Mouse (Mus musculus): ENCODE data around the gene Dlx1. TPM values are rescaled to one million over a fixed set of nuclear protein-coding genes. Genes with fewer than 3 reads are reported as not detected.

The Dlx1 gene
- polyA plus RNA-seq, 1 experiment from 2014 or later: 31.5 TPM

DNA sequence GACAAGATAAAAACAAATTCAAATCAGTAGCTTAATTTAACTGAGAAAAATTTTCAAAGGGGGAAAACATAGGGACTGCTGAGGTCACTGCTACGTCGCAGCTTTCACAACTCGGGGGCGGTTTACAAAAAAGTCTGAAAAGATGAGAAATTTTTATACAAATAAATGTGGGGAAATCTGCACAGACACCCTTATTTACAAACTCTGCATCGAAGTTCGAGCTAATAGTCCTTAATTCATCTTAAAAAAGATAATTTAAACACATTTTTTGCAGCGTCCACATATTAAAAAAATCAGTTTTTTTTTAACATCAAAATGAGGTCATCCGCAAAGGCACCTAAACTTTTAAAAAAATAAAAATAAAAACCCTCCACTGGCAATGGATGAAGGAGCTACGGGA lies 15.6 kb downstream of the Dlx1 start:
- no peak overlapping the region; the same call in 1 of the 2 replicates for H3K4me2 ChIP-seq (ENCODE audit: low read length)
- H3K27me3 ChIP-seq (ENCODE audit: control insufficient read depth, insufficient read depth, low read depth, low read length): peaks cover 32% of the 10 kb centered on the region
- H3K4me3 ChIP-seq (ENCODE audit: low read depth, low read length): peak overlapping the region; percentile 39

DNA sequence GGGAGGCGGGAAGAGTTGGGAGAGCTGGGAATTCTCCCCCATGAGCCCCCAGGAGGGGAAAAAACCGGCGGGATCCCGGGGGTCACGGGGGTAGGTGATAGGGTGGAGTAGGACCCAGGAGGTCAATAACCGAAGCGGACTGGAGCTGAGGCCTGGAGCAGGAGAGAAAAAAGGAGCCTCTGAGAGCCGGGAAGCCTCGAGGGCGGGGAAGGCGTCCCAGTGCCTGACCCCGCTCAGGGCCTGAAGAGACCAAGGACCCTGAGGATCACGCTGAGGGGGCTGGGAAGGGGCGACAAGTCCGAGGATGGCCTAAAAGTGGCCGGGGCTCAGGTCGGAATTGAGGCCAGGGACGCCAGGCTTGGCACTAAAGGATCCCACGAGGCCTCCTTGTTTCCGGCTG lies 16.0 kb downstream of the Dlx1 start:
- Histone ChIP-seq H3K27ac (ENCODE audit: low read length) (peak overlapping the region; percentile 38), H3K9ac (ENCODE audit: low read depth, low read length) (0 out of 2 replicates have a peak overlapping the region, but pooled peaks have one; percentile 25), H3K27me3 (ENCODE audit: control insufficient read depth, insufficient read depth, low read depth, low read length) (peaks cover 33% of the 10 kb centered on the region), H3K36me3 (ENCODE audit: control insufficient read depth, insufficient read depth, low read length) (no peaks in the 10 kb centered on the region), H3K4me2 (ENCODE audit: low read length) (peak overlapping the region; percentile 18; the same call in 1 of the 2 replicates), H3K4me3 (ENCODE audit: low read depth, low read length) (peak overlapping the region; percentile 39), H3K4me1 (ENCODE audit: control insufficient read depth, insufficient read depth, low read length) (peaks cover 13% of the 10 kb centered on the region), H3K9me3 (replicated peaks; ENCODE audit: control insufficient read depth, low read length, poor library complexity, severe bottlenecking) (no peaks in the 10 kb centered on the region)
- no peak for ATAC-seq
- WGBS: 2% methylated on average over 19 of the region's 20 CpGs

More for the DNA sequence above, 15.6 kb downstream of the Dlx1 start:
- Histone ChIP-seq H3K9ac (ENCODE audit: low read depth, low read length) (no peak overlapping the region), H3K4me1 (ENCODE audit: control insufficient read depth, insufficient read depth, low read length) (peaks cover 13% of the 10 kb centered on the region), H3K9me3 (replicated peaks; ENCODE audit: control insufficient read depth, low read length, poor library complexity, severe bottlenecking) (no peaks in the 10 kb centered on the region), H3K27ac (ENCODE audit: low read length) (peak overlapping the region; percentile 38), H3K36me3 (ENCODE audit: control insufficient read depth, insufficient read depth, low read length) (no peaks in the 10 kb centered on the region)
- ATAC-seq: no peak
- 1% methylated on average over 9 of the region's 9 CpGs for WGBS

DNA sequence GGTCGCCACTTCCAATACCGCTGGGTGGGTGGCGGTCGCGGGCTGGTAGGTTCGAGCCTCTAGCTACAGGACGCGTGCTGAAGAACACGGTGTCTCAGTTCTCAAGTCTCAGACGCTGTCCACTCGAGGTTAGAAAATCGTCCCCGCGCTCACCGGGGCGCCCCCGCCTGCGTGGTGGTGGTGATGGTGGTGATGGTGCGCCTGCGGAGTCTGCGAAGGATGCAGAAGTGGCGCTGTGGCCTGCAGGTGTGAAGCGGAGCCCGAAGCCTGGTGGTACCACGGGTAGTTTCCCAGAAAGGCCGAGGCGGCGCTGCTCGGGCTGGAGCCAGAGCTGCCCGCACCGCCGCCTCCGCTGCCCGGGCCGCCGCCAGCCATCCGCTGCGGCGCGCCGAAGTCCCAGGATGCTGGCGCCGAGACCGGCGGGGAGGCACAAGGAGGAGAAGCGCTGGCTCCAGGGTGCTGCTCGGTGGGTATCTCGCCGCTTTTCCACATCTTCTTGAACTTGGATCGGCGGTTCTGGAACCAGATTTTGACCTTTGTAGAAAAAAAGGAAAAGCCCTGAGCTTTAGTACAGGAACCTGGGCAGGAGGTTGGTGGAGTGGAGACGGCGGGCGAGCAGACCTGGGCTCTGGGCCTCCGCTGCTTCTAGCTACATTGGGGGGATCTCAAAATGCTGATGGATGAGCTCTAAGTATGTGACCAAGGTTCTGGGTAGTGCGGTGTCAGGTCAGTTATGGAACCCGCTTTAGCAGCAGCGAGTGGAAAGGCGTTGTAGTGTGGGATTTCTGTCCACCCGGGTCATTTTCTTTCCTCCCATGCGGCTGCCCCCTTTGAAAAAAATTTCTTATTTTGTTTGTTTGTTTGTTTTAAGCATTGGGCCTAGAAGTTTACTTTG lies 16.7 kb downstream of the Dlx1 start:
- Histone ChIP-seq H3K4me1 (ENCODE audit: control insufficient read depth, insufficient read depth, low read length) (peaks cover 13% of the 10 kb centered on the region), H3K27ac (ENCODE audit: low read length) (peak overlapping the region; percentile 38), H3K36me3 (ENCODE audit: control insufficient read depth, insufficient read depth, low read length) (no peaks in the 10 kb centered on the region), H3K9me3 (replicated peaks; ENCODE audit: control insufficient read depth, low read length, poor library complexity, severe bottlenecking) (no peaks in the 10 kb centered on the region), H3K4me3 (ENCODE audit: low read depth, low read length) (peak overlapping the region; percentile 39), H3K9ac (ENCODE audit: low read depth, low read length) (peak overlapping the region; percentile 28; the same call in 1 of the 2 replicates), H3K4me2 (ENCODE audit: low read length) (peak overlapping the region; percentile 15; the same call in 1 of the 2 replicates), H3K27me3 (ENCODE audit: control insufficient read depth, insufficient read depth, low read depth, low read length) (peaks cover 31% of the 10 kb centered on the region)
- under 1% methylated on average over 61 of the region's 61 CpGs for WGBS
- no peak for ATAC-seq

DNA sequence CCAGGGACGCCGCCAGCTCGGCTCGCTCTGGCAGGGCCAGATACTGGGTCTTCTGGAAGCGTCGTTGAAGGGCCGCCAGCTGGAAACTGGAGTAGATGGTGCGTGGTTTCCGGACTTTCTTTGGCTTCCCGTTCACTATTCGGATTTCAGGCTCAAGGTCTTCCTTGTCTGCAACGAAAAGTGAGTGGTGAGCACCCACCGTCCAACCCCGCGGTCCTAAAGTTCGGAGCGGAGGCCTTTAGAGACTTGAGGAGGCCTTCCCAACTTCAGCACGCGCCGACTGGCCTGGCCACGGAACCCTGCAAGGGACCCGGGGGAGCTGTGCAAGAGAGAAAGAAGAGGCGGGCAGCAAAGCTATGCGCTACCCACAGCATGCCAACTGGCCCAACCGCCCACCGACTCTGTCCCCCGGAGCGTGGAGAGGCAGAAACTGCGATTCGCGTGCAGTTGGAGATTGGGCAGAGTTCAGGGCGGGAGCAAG lies 17.5 kb downstream of the Dlx1 start:
- no peak for ATAC-seq
- no peaks in the 10 kb centered on the region for H3K9me3 ChIP-seq (replicated peaks; ENCODE audit: control insufficient read depth, low read length, poor library complexity, severe bottlenecking)
- peak overlapping the region; percentile 53 for H3K27ac ChIP-seq (ENCODE audit: low read length)
- H3K4me2 ChIP-seq (ENCODE audit: low read length): peak overlapping the region; percentile 59
- 1% methylated on average over 32 of the region's 32 CpGs for WGBS
- H3K9ac ChIP-seq (ENCODE audit: low read depth, low read length): peak overlapping the region; percentile 45; the same call in 1 of the 2 replicates
- no peaks in the 10 kb centered on the region for H3K36me3 ChIP-seq (ENCODE audit: control insufficient read depth, insufficient read depth, low read length)
- peaks cover 13% of the 10 kb centered on the region for H3K4me1 ChIP-seq (ENCODE audit: control insufficient read depth, insufficient read depth, low read length)
- H3K4me3 ChIP-seq (ENCODE audit: low read depth, low read length): peak overlapping the region; percentile 39
- peaks cover 36% of the 10 kb centered on the region for H3K27me3 ChIP-seq (ENCODE audit: control insufficient read depth, insufficient read depth, low read depth, low read length)

DNA sequence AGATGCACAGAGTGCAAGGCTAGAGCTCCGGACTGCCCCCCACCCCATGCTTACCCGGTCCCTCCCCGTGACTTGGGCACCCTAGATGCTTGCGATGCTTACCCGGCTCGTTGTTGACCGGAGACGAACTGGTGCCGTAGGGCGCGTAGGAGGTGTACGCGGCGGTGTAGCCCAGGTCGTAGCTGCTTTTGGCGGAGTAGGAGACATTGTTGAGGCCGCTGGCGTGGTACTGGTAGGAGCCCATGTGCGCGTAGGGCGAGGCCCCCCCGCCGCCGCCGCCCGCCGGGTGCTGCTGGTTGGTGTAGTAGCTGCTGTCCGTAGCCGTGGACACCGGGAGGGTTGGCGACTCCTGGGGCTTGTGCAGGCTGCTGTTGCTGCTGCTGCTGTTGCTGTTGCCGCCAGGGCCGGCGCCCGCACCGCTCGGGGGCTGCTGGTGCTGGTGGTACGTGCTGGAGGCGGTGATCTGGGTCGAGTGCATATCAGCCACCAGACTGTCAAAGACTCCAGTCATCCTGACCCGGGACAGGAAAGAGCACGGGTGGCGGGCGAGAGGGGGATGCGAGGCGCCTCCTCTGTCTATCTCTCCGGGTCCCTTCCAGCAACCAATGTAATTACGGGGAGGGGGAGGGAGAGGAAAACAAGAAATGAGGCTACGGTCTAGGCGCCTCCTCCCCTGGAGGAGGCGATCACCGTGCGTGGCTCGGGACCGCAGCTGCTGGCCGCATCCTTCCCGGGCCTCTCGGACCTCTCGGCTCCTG lies 18.1 kb downstream of the Dlx1 start:
- H3K27me3 ChIP-seq (ENCODE audit: control insufficient read depth, insufficient read depth, low read depth, low read length): peaks cover 37% of the 10 kb centered on the region
- H3K4me3 ChIP-seq (ENCODE audit: low read depth, low read length): peak overlapping the region; percentile 39
- no peaks in the 10 kb centered on the region for H3K36me3 ChIP-seq (ENCODE audit: control insufficient read depth, insufficient read depth, low read length)
- ATAC-seq: peak; percentile 51
- no peaks in the 10 kb centered on the region for H3K9me3 ChIP-seq (replicated peaks; ENCODE audit: control insufficient read depth, low read length, poor library complexity, severe bottlenecking)
- under 1% methylated on average over 55 of the region's 59 CpGs for WGBS
- peak overlapping the region; percentile 59 for H3K4me2 ChIP-seq (ENCODE audit: low read length)
- peaks cover 13% of the 10 kb centered on the region for H3K4me1 ChIP-seq (ENCODE audit: control insufficient read depth, insufficient read depth, low read length)
- H3K27ac ChIP-seq (ENCODE audit: low read length): peak overlapping the region; percentile 53
- peak overlapping the region; percentile 45 for H3K9ac ChIP-seq (ENCODE audit: low read depth, low read length)

DNA sequence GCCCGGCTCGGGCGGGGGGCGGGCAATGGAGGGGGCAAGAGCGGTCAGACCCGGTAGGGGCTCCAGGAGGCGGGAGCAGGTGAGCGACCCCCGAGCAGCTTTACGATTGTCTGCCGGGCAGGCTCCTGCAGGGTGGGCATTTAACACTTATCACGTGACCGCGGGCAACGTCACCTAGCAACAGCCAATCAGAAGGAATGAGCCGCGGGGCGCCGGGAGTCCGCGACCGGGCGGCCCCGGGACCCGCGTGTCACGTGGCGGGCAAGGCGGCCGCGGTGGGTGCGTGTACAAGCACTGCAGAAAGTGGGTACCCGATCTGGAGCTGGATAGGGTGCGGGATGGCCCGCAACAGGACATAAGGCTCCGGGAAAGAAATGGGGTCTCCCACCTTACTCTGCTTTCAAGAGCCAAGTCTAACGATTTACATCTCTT lies 18.7 kb downstream of the Dlx1 start, which contains the start of gene Dlx2:
Dlx2 (minus strand) TSS at position 115 of the 432 bp plus-strand sequence.
- Histone ChIP-seq H3K36me3 (ENCODE audit: control insufficient read depth, insufficient read depth, low read length) (no peaks in the 10 kb centered on the region), H3K27me3 (ENCODE audit: control insufficient read depth, insufficient read depth, low read depth, low read length) (peaks cover 38% of the 10 kb centered on the region), H3K27ac (ENCODE audit: low read length) (peak within 1 kb of the TSS; percentile 53), H3K4me2 (ENCODE audit: low read length) (peak within 1 kb of the TSS; percentile 59), H3K4me1 (ENCODE audit: control insufficient read depth, insufficient read depth, low read length) (peaks cover 13% of the 10 kb centered on the region), H3K9ac (ENCODE audit: low read depth, low read length) (peak within 1 kb of the TSS; percentile 45), H3K9me3 (replicated peaks; ENCODE audit: control insufficient read depth, low read length, poor library complexity, severe bottlenecking) (no peaks in the 10 kb centered on the region), H3K4me3 (ENCODE audit: low read depth, low read length) (peak within 1 kb of the TSS; percentile 39)
- ATAC-seq: peak; percentile 72
- WGBS: 0% methylated on average over 37 of the region's 37 CpGs

DNA sequence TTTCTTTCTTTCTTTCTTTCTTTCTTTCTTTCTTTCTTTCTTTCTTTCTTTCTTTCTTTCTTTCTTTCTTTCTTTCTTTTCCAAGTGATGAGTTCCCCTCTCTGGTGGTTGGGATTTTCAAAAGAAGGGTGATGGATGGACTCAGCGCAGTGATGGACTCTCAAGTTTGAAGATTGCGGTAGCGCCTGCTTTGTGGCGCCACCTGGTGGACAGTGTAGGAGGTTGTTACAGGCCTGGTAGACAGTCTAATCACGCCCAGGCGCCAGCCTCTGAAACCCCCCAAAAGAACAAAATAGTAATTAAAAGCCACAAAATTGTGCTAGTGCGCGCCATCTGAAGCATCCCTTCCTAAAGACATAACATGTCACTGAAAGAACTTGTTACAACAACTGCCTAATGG lies 19.9 kb downstream of the Dlx1 start:
- Histone ChIP-seq H3K27ac (ENCODE audit: low read length) (no peak overlapping the region), H3K27me3 (ENCODE audit: control insufficient read depth, insufficient read depth, low read depth, low read length) (peaks cover 43% of the 10 kb centered on the region), H3K4me1 (ENCODE audit: control insufficient read depth, insufficient read depth, low read length) (peaks cover 16% of the 10 kb centered on the region), H3K36me3 (ENCODE audit: control insufficient read depth, insufficient read depth, low read length) (no peaks in the 10 kb centered on the region), H3K9ac (ENCODE audit: low read depth, low read length) (no peak overlapping the region), H3K9me3 (replicated peaks; ENCODE audit: control insufficient read depth, low read length, poor library complexity, severe bottlenecking) (no peaks in the 10 kb centered on the region), H3K4me2 (ENCODE audit: low read length) (no peak overlapping the region), H3K4me3 (ENCODE audit: low read depth, low read length) (no peak overlapping the region)
- 3% methylated on average over 8 of the region's 8 CpGs for WGBS
- no peak for ATAC-seq

DNA sequence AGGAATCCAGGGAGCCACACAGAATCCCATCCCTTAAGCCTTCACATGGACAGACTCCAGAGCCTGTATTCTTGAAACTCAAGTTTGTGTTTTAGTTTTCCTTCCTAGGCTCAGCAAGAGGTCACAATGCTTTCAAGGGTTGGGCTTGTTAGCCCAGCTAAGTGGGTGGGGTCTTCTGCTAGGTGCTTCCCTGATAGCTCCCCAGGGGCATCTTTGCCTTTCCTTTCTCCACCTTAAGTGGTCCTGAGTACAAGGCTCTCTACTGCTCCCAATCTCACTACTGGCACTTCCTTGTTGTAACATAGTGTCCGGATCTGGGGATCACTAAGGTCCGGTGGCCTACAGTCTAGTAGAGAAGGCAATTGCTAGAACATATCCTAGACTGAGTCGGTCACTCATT lies 22.4 kb downstream of the Dlx1 start:
- ATAC-seq: no peak
- no peak overlapping the region for H3K9ac ChIP-seq (ENCODE audit: low read depth, low read length)
- 30% methylated on average over 3 of the region's 3 CpGs for WGBS
- H3K36me3 ChIP-seq (ENCODE audit: control insufficient read depth, insufficient read depth, low read length): no peaks in the 10 kb centered on the region
- H3K4me1 ChIP-seq (ENCODE audit: control insufficient read depth, insufficient read depth, low read length): peaks cover 16% of the 10 kb centered on the region
- H3K4me2 ChIP-seq (ENCODE audit: low read length): no peak overlapping the region
- no peak overlapping the region for H3K27ac ChIP-seq (ENCODE audit: low read length)
- H3K9me3 ChIP-seq (replicated peaks; ENCODE audit: control insufficient read depth, low read length, poor library complexity, severe bottlenecking): no peaks in the 10 kb centered on the region
- no peak overlapping the region for H3K4me3 ChIP-seq (ENCODE audit: low read depth, low read length)
- H3K27me3 ChIP-seq (ENCODE audit: control insufficient read depth, insufficient read depth, low read depth, low read length): peaks cover 49% of the 10 kb centered on the region

Data from midbrain, embryonic 16.5 days (tissue).